Mouse (Mus musculus) neural tube, embryonic 13.5 days (tissue): ENCODE data around the gene Slit3. TPM values are rescaled to one million over a fixed set of nuclear protein-coding genes. Genes with fewer than 3 reads are reported as not detected.

Experiments used
- ATAC-seq: fragments of 200-750 bp; cut with Nextera tagmentation; 2 replicates; pipeline ENCODE4 v1.8.0; 2017; ENCODE audit warnings: low read depth, mild to moderate bottlenecking, moderate TSS enrichment, moderate library complexity
- H3K27ac ChIP-seq: fragments of 300-500 bp; sonication (generic); replicated peaks from 2 replicates; pipeline ENCODE4 v1.5.1; 2015; ENCODE audit warnings: moderate library complexity, mild to moderate bottlenecking, inconsistent platforms
- H3K27me3 ChIP-seq: fragments of 300-500 bp; sonication (generic); 2 replicates; pipeline ENCODE4 v1.6.1; 2015; ENCODE audit warnings: mild to moderate bottlenecking, inconsistent platforms
- H3K36me3 ChIP-seq: fragments of 300-500 bp; sonication (generic); 2 replicates; pipeline ENCODE4 v1.6.1; 2015; ENCODE audit warnings: mild to moderate bottlenecking, inconsistent platforms
- H3K4me1 ChIP-seq: fragments of 300-500 bp; sonication (generic); replicated peaks from 2 replicates; pipeline ENCODE4 v1.6.1; 2015; ENCODE audit warnings: inconsistent platforms
- H3K4me2 ChIP-seq: fragments of 300-500 bp; sonication (generic); 2 replicates; pipeline ENCODE4 v1.6.1; 2015; ENCODE audit warnings: inconsistent platforms, mild to moderate bottlenecking, moderate library complexity
- H3K4me3 ChIP-seq: fragments of 300-500 bp; sonication (generic); 2 replicates; pipeline ENCODE4 v1.5.1; 2015; ENCODE audit warnings: mild to moderate bottlenecking, inconsistent platforms
- H3K9ac ChIP-seq: fragments of 300-500 bp; sonication (generic); 2 replicates; pipeline ENCODE4 v1.6.1; 2015; ENCODE audit warnings: moderate library complexity, mild to moderate bottlenecking, inconsistent platforms
- H3K9me3 ChIP-seq: fragments of 300-500 bp; sonication (generic); 2 replicates; pipeline ENCODE4 v1.6.1; 2016; ENCODE audit warnings: inconsistent platforms
- WGBS: fragments of 180-500 bp; shearing (Covaris S2); methylation state at CpG from one replicate; pipeline ENCODE4 v1.1.7; 2015; 5-methylcytosine and 5-hydroxymethylcytosine counted together
- polyA plus RNA-seq: library from polyadenylated mRNA; unstranded; fragments of >200 nt; fragmentation: Nextera tagmentation; extraction: Ambion mirVana; gene quantifications from 2 replicates; pipeline ENCODE4 v1.2.1, GENCODE M21; 2015

Gene Slit3
- polyA plus RNA-seq, 1 experiment from 2014 or later: 31.2 TPM

- H3K4me2 ChIP-seq: no peak overlapping the region
- H3K27ac ChIP-seq: no peak overlapping the region
- H3K4me1 ChIP-seq: 0 out of 2 replicates have a peak, but pooled peaks cover 3% of the 10 kb centered on the region
- peaks cover 5% of the 10 kb centered on the region; the same call in 1 of the 2 replicates for H3K9me3 ChIP-seq
- no peak for ATAC-seq
- H3K4me3 ChIP-seq: no peak overlapping the region
- H3K27me3 ChIP-seq: peaks cover 34% of the 10 kb centered on the region
- no peak overlapping the region for H3K9ac ChIP-seq
- WGBS: 74% methylated on average over 12 of the region's 12 CpGs
- H3K36me3 ChIP-seq: no peaks in the 10 kb centered on the region
Measured at GRCm38 (mm10) chr11:35318433-35319020, 197.5 kb downstream of the Slit3 start.

- no peak for ATAC-seq
- no peak overlapping the region for H3K27ac ChIP-seq
- no peak overlapping the region for H3K4me2 ChIP-seq
- 0 out of 2 replicates have a peak, but pooled peaks cover 1% of the 10 kb centered on the region for H3K4me1 ChIP-seq
- no peak overlapping the region for H3K9ac ChIP-seq
- no peaks in the 10 kb centered on the region for H3K36me3 ChIP-seq
- WGBS: 68% methylated on average over 3 of the region's 3 CpGs
- peaks cover 5% of the 10 kb centered on the region; the same call in 1 of the 2 replicates for H3K9me3 ChIP-seq
- H3K4me3 ChIP-seq: no peak overlapping the region
- H3K27me3 ChIP-seq: peaks cover 54% of the 10 kb centered on the region
Measured at GRCm38 (mm10) chr11:35320518-35320917, 199.5 kb downstream of the Slit3 start.

- peaks cover 78% of the 10 kb centered on the region for H3K27me3 ChIP-seq
Measured at GRCm38 (mm10) chr11:35324397-35324796, 203.4 kb downstream of the Slit3 start.

GRCm38 (mm10) chr11:35325131-35325995 is 204.3 kb downstream of the Slit3 start:
- H3K9me3 ChIP-seq: peaks cover 5% of the 10 kb centered on the region; the same call in 1 of the 2 replicates
- H3K36me3 ChIP-seq: no peaks in the 10 kb centered on the region
- no peak overlapping the region for H3K9ac ChIP-seq
- H3K4me2 ChIP-seq: no peak overlapping the region
- no peak overlapping the region for H3K4me3 ChIP-seq
- no peak overlapping the region for H3K27ac ChIP-seq
- ATAC-seq: no peak
- peaks cover 12% of the 10 kb centered on the region for H3K4me1 ChIP-seq
- peaks cover 77% of the 10 kb centered on the region for H3K27me3 ChIP-seq
- 30% methylated on average over 10 of the region's 10 CpGs for WGBS

More at GRCm38 (mm10) chr11:35324397-35324796, 203.4 kb downstream of the Slit3 start:
- Histone ChIP-seq H3K4me2 (no peak overlapping the region), H3K36me3 (no peaks in the 10 kb centered on the region), H3K4me3 (no peak overlapping the region), H3K9ac (no peak overlapping the region), H3K27ac (no peak overlapping the region), H3K9me3 (peaks cover 5% of the 10 kb centered on the region; the same call in 1 of the 2 replicates), H3K4me1 (peaks cover 12% of the 10 kb centered on the region)
- 49% methylated on average over 5 of the region's 5 CpGs for WGBS
- ATAC-seq: no peak

GRCm38 (mm10) chr11:35326346-35326745 is 205.3 kb downstream of the Slit3 start:
- no peak for ATAC-seq
- H3K4me3 ChIP-seq: no peak overlapping the region
- peaks cover 82% of the 10 kb centered on the region for H3K27me3 ChIP-seq
- no peaks in the 10 kb centered on the region for H3K36me3 ChIP-seq
- WGBS: 3% methylated on average over 3 of the region's 3 CpGs
- peaks cover 12% of the 10 kb centered on the region for H3K4me1 ChIP-seq
- H3K27ac ChIP-seq: no peak overlapping the region
- H3K4me2 ChIP-seq: no peak overlapping the region
- peaks cover 5% of the 10 kb centered on the region; the same call in 1 of the 2 replicates for H3K9me3 ChIP-seq
- no peak overlapping the region for H3K9ac ChIP-seq

GRCm38 (mm10) chr11:35327899-35328298 is 206.9 kb downstream of the Slit3 start:
- H3K27me3 ChIP-seq: peaks cover 89% of the 10 kb centered on the region
- ATAC-seq: no peak
- no peak overlapping the region for H3K27ac ChIP-seq
- no peak overlapping the region for H3K9ac ChIP-seq
- no peaks in the 10 kb centered on the region for H3K9me3 ChIP-seq
- no peak overlapping the region for H3K4me3 ChIP-seq
- H3K36me3 ChIP-seq: no peaks in the 10 kb centered on the region
- 75% methylated on average over 1 of the region's 1 CpGs for WGBS
- H3K4me1 ChIP-seq: peaks cover 12% of the 10 kb centered on the region
- no peak overlapping the region for H3K4me2 ChIP-seq

- Histone ChIP-seq H3K4me3 (no peak overlapping the region), H3K4me2 (no peak overlapping the region), H3K36me3 (no peaks in the 10 kb centered on the region), H3K27me3 (peaks cover 90% of the 10 kb centered on the region), H3K9ac (no peak overlapping the region), H3K9me3 (no peaks in the 10 kb centered on the region), H3K27ac (no peak overlapping the region), H3K4me1 (peaks cover 2% of the 10 kb centered on the region; the same call in 1 of the 2 replicates)
- ATAC-seq: no peak
- 86% methylated on average over 3 of the region's 3 CpGs for WGBS
Measured at GRCm38 (mm10) chr11:35331476-35331875, 210.5 kb downstream of the Slit3 start.

GRCm38 (mm10) chr11:35336558-35336957 is 215.5 kb downstream of the Slit3 start:
- Histone ChIP-seq H3K9me3 (no peaks in the 10 kb centered on the region), H3K9ac (no peak overlapping the region), H3K27me3 (peaks cover 61% of the 10 kb centered on the region), H3K4me1 (peaks cover 18% of the 10 kb centered on the region), H3K4me2 (no peak overlapping the region), H3K36me3 (no peaks in the 10 kb centered on the region), H3K27ac (no peak overlapping the region), H3K4me3 (no peak overlapping the region)
- WGBS: 87% methylated on average over 8 of the region's 8 CpGs
- no peak for ATAC-seq

GRCm38 (mm10) chr11:35337493-35337892 is 216.5 kb downstream of the Slit3 start:
- H3K4me2 ChIP-seq: no peak overlapping the region
- H3K9ac ChIP-seq: no peak overlapping the region
- peaks cover 18% of the 10 kb centered on the region for H3K4me1 ChIP-seq
- H3K27me3 ChIP-seq: peaks cover 59% of the 10 kb centered on the region
- H3K9me3 ChIP-seq: no peaks in the 10 kb centered on the region
- WGBS: 54% methylated on average over 8 of the region's 8 CpGs
- H3K27ac ChIP-seq: peak overlapping the region; percentile 52; the same call in 1 of the 2 replicates
- ATAC-seq: no peak
- H3K4me3 ChIP-seq: no peak overlapping the region
- H3K36me3 ChIP-seq: no peaks in the 10 kb centered on the region

- Histone ChIP-seq H3K27ac (no peak overlapping the region), H3K4me1 (peaks cover 18% of the 10 kb centered on the region), H3K9me3 (no peaks in the 10 kb centered on the region), H3K4me3 (no peak overlapping the region), H3K36me3 (no peaks in the 10 kb centered on the region), H3K9ac (no peak overlapping the region), H3K27me3 (peaks cover 60% of the 10 kb centered on the region), H3K4me2 (no peak overlapping the region)
- WGBS: 48% methylated on average over 19 of the region's 19 CpGs
- ATAC-seq: peak; percentile 62
Measured at GRCm38 (mm10) chr11:35337927-35338819, 217.1 kb downstream of the Slit3 start.

GRCm38 (mm10) chr11:35340752-35341151 is 219.7 kb downstream of the Slit3 start:
- H3K4me1 ChIP-seq: peaks cover 18% of the 10 kb centered on the region
- peaks cover 43% of the 10 kb centered on the region for H3K27me3 ChIP-seq
- H3K27ac ChIP-seq: no peak overlapping the region
- H3K9me3 ChIP-seq: no peaks in the 10 kb centered on the region
- WGBS: 78% methylated on average over 6 of the region's 6 CpGs
- H3K9ac ChIP-seq: no peak overlapping the region
- no peak overlapping the region for H3K4me3 ChIP-seq
- no peak for ATAC-seq
- H3K36me3 ChIP-seq: no peaks in the 10 kb centered on the region
- H3K4me2 ChIP-seq: no peak overlapping the region
